Mouse (Mus musculus): ENCODE results near the gene Rdh16.
"Not testable (repeated sequence)": the region's sequence is repeated elsewhere in the genome, so short reads cannot be mapped to it uniquely, and the experiment has no call there.

Rdh16 gene

DNA sequence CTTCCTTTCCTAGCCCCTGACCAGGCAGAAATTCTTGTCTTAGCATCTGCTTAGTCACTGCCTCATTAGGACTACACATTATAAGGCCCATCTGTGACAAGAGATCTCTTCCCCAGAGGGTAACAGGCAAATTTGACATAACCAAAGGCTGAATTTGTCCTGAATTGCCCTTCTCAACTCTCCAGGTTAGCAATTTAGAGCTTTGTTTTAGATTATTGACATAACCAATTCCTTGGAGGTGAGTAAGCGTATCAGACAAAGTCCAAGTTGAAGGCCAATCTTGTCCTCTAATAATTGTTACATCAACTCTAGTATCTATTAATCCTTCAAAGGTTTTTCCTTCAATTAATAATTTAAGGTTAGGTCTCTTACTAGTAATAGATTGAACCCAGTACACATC lies 33.2 kb downstream of the Rdh16 start:
- not testable (repeated sequence) for DNase-seq (ENCODE audit: low spot score in 2 of 2)

DNA sequence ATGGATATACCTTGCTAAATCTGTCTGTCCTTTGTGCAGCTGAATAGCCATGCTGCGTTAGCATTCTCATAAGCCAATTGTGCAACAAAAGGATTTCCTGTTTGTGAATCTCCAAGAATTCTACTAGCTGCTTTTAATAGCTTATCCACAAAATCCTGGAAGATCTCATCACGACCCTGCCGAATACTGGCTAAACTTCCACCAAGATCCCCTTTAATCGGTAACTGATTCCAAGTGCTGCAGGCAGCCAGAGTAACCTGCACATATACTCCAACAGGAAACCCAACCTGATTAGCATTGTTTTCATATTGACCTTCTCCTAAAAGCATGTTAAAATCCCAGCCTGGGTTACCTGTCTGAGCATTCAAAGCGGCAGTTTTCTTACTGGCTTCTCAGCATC lies 34.3 kb downstream of the Rdh16 start:
- no peak for DNase-seq (ENCODE audit: low spot score in 2 of 2)

DNA sequence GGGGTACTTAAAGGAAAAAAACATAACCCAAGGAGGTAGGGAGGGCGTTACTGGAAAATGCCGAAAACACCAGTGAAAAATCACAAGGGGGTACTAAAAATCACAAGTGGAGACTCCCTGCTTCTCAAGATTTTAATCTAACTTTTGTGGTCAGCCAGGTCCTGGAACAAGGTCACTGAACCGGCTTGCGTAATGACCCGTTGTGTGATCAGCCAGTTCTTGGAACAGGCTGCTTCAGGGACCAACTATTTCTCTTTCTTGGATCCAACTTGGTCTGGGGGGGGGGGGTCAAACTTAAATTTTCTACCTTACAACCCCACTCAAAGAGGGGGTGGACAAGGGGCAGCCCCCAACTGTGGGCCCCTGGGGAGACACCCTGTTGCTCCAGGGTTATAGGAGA lies 36.8 kb downstream of the Rdh16 start:
- DNase-seq (ENCODE audit: low spot score in 2 of 2), result peak in 1 of 2 experiments; percentile 9

DNA sequence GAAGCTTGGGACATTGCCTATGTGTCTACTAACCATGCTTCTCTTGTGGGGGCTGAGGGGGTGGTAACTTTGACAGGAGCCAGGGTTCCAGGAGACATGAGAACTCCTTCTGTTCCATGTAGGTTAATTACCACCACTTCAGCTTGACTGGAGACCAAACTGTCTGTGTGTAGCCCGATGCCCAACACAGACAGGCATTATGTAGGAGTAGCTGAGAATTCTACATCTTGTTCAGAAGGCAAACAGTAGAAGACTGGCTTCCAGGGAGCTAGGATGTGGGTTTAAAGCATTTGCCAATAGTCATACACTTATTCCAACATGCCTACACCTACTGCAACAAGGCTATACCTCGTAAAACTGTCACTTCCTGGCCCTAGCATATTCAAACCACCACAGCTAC lies 37.6 kb downstream of the Rdh16 start:
- DNase-seq (ENCODE audit: low spot score in 2 of 2), result no peak

DNA sequence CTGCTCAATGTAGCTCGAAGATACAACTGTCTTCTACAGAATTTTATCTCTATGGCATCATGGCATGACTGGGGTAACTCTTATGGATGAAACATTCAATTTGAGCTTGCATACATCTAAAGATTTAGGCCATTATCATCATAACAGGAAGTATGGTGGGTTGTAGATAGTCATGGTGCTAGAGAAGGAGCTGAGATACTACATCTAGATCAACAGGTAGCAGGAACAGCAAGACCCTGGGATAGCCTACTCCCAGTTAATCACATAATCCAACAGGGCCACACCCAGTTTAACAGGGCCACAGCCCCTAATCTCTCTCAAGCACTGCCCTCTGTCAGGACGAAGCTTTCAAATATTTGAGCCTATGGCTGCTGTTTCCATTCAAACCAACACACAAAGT lies 39.8 kb downstream of the Rdh16 start:
- no peak for DNase-seq (ENCODE audit: low spot score in 2 of 2)

DNA sequence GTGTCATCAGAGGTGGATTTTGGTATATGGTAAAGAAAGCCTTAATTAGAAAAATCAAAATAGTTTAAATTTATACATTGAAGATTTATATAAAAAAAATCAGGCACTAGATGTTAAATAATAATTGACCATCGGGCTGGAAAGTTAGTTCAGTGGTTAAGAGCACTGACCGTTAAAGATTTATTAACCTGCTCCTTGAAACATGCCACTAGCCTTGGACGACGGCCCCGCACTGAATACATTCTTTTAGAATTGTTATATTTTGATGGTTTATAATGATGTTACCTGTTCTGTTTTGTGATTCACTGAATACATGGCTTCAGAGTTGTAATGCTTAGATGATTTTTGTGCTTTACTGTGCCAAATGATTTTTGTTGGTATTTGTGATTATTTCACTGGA lies 45.0 kb downstream of the Rdh16 start:
- DNase-seq (ENCODE audit: low spot score in 2 of 2), result not testable (repeated sequence)

DNA sequence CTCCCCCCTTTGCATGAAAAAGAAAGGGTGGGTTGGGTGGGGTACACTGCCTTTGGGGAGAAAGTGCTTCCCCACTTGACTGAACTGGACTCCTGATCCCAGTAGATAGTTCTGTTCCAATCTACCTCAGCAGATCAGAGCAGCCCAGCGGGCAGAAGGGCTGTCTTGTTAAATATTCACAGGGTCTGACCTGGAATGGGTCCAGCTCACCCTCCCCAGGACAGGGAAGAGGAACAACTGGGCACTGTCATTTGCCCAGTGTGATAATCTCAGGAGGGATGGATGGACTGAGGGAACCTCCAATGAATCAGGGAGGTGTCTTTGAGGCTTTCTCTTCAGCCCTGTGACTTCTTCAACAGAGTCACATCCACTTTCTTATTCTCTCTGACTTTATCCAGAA lies 47.1 kb downstream of the Rdh16 start:
- no peak for DNase-seq (ENCODE audit: low spot score in 2 of 2)

DNA sequence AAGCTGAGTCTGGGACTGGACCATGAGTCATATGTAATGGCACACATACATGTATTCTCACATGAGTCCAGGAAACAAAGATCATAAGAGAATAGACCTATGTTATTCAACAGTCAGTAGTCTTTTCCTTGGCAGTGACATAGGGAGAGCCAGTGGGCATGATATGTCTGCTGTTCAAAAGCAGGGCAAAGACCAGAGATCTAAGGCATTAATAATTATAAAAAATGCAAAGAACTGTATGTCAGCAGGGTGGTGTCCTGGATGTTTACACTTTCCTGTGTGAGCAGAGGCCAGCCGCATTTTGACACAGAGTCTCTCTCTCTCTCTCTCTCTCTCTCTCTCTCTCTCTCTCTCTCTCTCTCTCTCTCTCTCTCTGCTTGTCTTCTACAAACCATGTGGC lies 48.7 kb downstream of the Rdh16 start, which contains the start of gene Rdh19:
Rdh19 (plus strand) TSS at position 301 of the 400 bp plus-strand sequence.
- no peak for DNase-seq (ENCODE audit: low spot score in 2 of 2)

DNA sequence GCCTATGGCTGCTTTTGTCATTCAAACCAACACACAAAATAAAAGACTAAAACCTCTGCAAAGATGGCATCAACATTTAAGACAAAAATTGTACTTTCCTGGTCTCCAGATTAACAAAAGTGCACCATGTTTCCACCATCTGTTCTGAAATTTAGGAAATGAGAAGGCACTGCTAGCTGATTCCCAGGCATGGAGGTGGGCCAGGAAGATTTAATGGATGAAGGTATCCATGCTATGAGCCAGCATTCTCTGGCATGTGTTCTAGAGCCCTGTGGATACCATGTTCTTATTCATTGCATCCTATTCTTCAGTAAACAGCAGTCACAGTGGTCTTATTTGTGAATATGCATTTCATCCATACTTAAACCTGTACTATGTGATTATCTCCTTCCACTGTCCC lies 55.4 kb downstream of the Rdh16 start:
- no peak for DNase-seq (ENCODE audit: low spot score in 2 of 2)

DNA sequence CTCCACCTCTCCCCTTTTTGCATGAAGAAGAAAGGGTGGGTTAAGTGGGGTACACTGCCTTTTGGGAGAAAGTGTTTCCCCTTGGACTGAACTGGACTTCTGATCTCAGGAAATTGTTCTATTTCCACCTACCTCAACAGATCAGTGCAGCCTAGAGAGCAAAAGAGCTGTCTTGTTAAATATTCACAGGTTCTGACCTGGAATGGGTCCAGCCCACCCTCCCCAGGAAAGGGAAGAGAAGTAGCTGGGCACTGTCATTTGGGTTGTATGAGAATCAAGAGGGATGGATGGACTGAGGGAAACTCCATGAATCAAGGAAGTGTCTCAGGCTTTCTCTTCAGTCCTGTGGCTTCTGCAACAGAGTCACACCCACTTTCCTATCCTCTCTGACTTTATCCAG lies 64.0 kb downstream of the Rdh16 start:
- no peak for DNase-seq (ENCODE audit: low spot score in 2 of 2)

DNA sequence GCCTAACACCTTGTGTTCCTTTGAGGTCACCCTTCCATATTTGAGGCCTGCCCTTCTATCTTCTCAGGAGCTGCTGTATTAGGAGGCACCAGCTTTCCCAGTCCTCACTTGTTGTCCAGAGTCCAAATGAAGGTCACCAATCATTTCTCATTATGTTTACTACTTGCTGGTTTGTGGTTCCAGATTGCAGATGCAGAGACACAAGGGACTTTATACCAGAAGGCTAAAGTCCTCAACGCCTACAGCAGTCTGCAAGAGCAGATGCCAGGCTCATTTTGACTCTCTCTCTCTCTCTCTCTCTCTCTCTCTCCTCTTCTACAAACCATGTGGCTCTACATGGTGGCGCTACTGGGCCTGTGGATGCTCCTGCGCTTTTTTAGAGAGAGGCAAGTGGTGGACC lies 65.3 kb downstream of the Rdh16 start, which contains the start of gene Rdh16f2:
Rdh16f2 (plus strand) TSS at position 243 of the 400 bp plus-strand sequence.
- no peak for DNase-seq (ENCODE audit: low spot score in 2 of 2)

DNA sequence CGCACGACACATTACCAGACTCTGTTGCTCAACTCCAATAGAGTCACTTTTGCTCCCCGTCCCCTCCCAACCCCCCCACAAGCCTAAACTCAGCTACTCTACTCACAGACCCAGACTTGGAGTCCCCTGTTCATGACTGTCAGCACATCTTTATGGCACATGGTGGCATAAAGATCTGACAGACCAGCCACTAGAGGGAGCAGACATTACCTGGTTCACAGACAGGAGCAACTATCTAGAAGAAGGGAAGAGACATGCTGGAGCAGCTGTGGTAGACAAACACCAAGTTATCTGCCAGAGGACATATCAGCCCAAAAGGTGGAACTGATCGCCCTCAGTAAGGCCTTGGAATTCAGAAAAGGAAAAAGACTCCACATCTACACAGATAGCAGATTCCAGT lies 71.5 kb downstream of the Rdh16 start:
- DNase-seq (ENCODE audit: low spot score in 2 of 2), result peak in 1 of 2 experiments; percentile 3

DNA sequence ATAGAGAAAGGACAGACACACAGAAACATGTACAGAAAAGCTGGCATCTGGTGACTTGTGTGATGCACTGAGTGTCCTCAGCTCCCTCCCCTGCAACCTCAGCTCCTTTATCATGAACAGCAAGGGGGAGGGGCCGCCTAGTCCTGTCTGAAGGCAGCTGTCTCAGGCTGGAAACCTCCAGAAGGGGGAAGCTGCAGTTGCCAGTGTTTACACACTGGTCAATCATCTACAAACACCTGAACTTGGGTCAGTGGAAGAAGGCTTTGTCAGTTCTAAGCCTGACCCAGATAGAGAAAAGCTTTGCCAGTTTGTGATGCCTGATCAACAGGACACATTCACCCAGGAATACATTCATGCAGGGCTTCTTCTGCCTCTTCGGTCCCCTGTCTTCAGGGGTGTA lies 76.7 kb downstream of the Rdh16 start:
- peak; percentile 48 to 59 for DNase-seq (ENCODE audit: low spot score in 2 of 2)

DNA sequence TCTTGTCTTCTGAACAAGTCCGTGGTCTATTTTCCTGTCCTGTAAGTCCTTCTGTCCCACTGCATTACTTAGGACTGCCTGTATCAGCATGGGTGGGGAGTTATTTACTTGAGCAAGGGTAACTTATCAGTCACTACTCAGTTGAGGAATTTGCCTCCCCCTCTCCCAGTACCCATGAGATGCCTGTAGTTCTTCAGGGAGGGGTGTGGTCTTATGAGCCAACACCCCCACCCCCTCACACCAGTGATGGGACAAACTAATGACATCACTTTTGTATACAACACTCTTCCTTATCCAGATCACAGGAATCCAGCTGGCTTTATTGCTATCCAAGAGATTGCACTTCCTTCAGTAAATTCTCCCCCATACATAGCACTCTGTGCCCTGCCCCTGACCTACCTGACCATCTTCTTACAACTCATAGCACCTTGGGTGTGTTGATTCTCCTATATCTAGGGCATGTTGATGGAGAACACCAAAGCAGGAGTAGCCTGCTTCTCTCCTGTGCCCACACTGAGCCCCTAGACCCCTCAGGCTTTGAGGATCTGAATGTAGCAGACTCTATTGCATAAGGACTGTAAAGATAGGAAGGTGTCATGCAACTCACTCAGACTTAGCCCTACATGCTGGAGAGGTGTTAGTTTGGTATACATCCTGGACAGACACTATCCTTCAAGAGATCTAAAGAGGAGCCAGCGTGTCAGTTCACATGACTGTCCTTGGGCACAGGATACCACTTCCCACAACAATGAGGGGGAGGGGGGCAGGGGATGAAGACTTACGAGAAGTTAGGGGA lies 77.5 kb downstream of the Rdh16 start:
- no peak for DNase-seq (ENCODE audit: low spot score in 2 of 2)

DNA sequence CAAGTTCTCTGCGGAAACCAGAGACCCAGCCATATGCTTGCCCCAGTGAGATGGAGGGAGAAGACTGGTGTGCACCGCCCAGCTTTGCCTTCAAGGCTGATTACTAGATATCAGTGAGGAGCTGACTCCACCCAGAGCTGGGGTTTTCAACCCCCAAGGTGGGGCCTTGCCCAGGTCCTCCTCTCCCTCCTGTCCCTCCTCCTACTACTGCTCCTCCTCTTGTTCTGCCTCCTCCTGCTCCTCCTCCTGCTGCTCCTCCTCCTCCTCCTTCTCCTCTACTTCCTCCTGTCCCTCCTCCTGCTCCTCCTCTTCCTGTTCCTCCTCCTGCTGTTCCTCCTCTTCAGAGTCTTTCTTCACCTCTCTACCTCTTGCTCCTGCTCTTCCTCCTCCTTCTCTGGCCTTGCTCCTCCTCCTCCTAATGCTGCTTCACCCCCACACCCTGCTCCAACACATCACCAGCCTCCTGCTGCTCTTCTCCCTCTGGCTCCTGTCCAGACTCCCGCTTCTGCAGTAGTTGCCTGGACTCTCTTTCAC lies 78.3 kb downstream of the Rdh16 start:
- peak in 1 of 2 experiments; percentile 38 for DNase-seq (ENCODE audit: low spot score in 2 of 2)

DNA sequence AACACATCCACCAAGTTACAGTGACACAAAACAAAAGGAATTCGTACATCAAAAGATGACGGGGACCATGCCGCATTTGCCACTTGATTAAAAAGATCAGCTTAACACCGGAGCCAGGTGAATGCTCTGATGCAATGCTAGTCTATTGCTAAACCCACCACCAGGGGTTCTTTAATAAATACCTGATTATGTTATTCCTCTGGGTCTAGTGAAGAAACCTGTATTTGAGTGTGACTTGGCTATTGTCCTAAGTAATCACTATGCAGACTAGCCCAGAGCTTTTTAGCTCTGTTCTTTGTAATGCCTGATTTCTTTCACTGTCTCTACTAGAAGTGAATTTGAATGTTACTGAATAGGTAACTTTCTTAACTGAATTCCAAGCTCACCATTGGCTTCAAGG lies 80.1 kb downstream of the Rdh16 start:
- DNase-seq (ENCODE audit: low spot score in 2 of 2), result no peak

DNA sequence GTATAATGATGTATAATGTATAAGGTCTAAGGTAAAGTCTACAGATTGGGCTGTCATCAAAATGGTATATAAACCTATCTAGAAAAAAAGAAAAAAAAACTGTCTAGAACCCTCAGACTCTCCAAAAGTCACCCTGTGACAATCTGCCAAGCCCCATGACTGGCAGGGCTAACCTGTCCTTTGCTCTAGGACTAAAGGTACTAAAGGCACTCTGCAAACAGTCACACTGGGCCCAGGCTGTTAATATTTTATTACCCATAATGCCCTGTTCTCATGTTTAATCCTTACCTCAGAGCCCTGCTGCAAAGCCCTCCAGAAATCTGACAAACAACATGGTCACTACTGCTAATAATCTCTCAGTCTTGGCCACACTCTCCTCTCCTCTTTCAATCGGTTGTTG lies 85.6 kb downstream of the Rdh16 start:
- no peak for DNase-seq (ENCODE audit: low spot score in 2 of 2)

DNA sequence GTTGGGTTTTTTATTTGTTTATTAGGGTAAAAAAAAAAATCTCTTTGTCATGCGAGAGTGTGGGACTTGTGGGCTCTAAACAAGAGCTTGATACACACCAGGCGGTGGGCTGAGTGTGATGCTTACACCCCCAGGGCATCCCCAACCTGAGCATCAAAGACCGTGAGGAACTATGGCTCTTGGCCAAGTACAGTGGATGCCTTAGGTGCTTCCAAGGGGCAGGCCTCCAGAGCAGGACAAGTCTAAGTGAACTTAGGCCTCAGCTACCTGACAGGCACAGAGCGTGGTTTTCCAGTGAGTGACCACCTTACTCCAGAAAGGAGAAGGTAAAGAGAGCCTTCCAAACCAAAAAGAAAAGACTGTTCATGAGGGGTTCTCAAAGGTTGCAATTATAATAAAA lies 86.0 kb downstream of the Rdh16 start:
- no peak for DNase-seq (ENCODE audit: low spot score in 2 of 2)

DNA sequence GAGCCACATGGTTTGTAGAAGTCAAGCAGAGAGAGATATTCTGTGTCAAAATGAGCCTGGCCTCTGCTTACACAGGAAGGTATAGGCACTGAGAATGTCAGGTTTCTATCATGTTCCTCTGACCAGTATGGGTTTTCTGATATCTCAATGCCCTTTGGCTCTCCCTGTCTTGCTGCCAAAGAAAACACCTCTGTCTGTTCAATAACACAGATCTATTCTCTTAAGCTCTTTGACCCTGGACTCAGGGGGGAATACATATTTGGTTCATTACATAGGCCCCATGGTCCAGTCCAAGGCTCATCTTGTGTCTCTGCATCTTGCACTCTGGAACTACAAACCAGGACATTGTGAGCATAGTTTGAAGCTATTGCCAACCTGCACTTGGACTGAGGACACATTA lies 87.7 kb downstream of the Rdh16 start, which contains the start of gene Rdh7:
Rdh7 (minus strand) TSS at position 213 of the 400 bp plus-strand sequence.
- DNase-seq (ENCODE audit: low spot score in 2 of 2), result no peak

DNA sequence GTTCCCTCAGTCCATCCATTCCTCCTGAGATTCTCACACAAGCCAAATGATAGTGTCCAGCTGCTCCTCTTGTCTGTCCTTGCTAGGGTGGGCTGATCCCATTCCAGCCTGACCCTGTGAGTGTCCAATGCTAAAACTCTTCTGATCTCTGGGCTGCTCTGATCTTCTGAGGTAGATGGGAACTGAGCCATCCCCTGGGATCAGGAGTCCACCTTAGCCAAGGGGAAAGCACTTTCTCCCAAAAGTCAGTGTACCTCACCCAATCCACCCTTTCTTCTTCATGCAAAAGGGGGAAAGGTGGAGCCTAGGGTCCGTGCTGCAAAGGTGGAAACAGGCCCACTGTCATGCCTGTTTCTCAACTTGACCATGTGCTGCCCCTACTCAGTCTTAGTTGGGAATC lies 90.5 kb downstream of the Rdh16 start:
- no peak for DNase-seq (ENCODE audit: low spot score in 2 of 2)

DNA sequence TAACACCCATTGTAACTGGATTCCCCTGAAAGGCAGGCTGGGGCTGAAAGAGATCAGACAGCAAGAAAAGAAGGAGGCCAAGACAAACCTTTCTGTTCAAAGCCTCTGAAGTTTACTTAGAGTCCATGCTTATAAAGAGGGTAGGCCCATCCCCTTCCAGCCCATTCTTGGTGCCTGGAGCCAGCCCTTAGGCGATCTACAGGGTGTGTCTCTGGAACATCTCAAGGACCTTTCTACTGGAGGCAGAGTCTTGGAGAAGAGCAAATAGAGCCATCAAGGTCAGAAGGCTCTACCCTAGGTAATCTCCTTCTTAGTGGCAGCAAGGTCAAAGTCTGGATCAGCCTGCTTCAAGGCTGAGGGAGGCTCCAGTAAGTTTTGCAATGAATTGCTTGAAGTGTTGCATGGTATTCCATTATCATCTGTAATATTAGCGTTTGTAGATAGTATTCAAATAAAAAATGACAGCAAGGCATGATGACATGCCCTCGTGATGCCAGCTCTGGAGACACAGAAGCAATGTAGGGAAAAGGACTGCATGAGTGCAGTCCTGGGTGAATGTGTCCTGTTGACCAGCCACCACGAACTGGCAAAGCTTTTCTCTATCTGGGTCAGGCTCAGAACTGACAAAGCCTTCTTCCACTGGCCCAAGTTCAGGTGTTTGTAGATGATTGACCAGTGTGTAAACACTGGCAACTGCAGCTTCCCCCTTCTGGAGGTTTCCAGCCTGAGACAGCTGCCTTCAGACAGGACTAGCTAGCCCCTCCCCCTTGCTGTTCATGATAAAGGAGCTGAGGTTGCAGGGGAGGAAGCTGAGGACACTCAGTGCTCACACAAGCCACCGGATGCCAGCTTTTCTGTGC lies 92.4 kb downstream of the Rdh16 start:
- DNase-seq (ENCODE audit: low spot score in 2 of 2), result peak; percentile 20 to 24
